Mouse (Mus musculus) left cerebral cortex, postnatal 4 days (tissue): Measurements from ENCODE around the gene Las1l. TPM values are rescaled to one million over a fixed set of nuclear protein-coding genes. Genes with fewer than 3 reads are reported as not detected.
"Not testable (repeated sequence)": the region's sequence is repeated elsewhere in the genome, so short reads cannot be mapped to it uniquely, and the experiment has no call there.

Experiments
- DNase-seq: peaks from one replicate; pipeline ENCODE4 v3.0.0-alpha.2; 2022
- intact Hi-C: fragments of 180-260 bp; cut with DNase I; formaldehyde crosslinking; loops from one replicate; pipeline ENCODE4 v1.15.1; 2025
- total RNA-seq, 2 experiments: library from RNA; stranded (reverse); gene quantifications; 2 replicates each; pipeline ENCODE4 v1.2.3; 2021

The Las1l gene
- total RNA-seq, result 10 to 100 TPM; 83.7 to 88.4 TPM

DNA sequence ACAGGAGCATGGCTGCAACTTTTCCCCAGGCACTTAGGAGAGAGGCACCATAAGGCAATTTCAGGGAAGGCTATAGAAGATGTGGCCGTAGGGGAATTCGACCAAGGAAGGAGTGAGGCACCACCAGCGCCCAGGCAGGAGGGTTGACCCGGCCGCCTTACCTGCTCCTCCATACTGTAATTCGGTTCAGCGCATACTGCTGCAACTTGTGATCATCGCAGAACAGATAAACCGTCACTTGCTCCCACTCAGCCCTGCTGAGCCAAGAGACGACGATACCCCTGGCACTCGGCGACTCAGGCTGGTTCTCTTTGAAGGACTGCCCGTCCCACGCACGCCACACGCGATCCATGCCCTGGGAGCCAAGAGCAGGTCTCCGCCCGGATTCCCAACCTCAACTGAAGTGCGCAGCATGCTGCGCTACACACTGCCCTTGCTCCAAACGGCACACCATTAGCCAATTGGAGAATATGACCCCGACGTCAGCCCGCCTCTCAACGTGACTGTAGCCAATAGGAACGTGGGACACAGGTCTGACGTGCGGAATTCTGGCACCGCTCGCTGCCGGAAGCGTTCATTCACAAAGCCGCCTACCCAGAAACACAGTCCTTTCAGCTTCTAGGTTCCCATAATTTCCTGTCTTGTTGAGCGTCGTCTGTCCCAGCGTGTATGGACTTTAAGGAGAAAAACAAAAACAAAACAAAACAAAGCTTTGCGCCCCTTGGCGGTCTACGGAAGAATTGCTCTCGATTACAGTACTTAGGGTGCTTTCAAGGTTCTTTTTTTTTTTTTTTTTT is at the start of gene Las1l:
TSS of gene Las1l (minus strand) at position 466 of the 797 bp plus-strand sequence.
- intact Hi-C loops, result loop anchor here (10.0 kb wide), 1 partner anchor 242 kb away; the partner anchor contains the start of gene Zc3h12b

GRCm38 (mm10) chrX:96006395-96006794 is 49.6 kb upstream of the Las1l start:
- intact Hi-C loops, result loop anchor here (5.0 kb wide), 2 partner anchors 141 to 871 kb away; no protein-coding TSS in a partner anchor
- DNase-seq, result no peak

More for the DNA sequence above, at the start of gene Las1l:
- DNase-seq, result peak; percentile 89

DNA sequence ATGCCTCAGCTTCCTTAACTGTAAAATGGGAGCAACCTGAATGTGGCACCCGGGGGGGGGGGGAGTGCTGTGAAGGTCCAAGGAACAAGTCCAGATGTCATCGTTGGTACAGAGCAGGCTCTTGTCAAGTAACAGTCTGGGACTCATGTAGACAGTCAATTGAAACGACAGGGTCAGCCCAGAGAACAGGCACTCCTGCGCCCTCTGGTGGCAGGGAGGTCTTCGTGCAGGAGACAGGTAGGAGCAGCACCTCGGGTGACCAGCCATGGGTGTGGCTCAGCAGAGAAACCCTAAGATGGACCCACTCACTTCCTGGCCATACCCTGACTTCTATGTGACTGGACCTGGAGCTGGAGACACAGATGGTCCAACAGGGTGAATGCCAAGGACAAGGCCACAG is 42.8 kb upstream of the Las1l start:
- intact Hi-C loops, result no loop called here
- no peak for DNase-seq

DNA sequence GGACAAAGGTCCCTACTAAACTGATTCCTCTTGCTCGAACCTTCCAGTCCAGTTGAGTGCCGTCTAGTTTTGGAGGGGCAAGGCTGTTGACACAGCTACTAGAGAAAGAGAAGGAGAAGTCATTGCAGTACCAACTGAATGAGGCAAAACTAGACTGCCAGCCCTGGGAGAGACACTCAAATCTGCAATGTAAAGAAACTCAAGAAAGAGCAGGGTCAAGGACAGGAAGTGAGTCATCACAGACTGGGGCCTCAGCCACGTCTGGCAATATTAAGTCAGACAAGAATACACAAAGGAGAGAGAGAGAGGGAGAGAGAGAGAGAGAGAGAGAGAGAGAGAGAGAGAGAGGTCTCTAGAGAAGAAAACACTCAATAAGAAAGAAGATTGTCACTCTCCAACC is 36.4 kb upstream of the Las1l start:
- intact Hi-C loops, result no loop called here

DNA sequence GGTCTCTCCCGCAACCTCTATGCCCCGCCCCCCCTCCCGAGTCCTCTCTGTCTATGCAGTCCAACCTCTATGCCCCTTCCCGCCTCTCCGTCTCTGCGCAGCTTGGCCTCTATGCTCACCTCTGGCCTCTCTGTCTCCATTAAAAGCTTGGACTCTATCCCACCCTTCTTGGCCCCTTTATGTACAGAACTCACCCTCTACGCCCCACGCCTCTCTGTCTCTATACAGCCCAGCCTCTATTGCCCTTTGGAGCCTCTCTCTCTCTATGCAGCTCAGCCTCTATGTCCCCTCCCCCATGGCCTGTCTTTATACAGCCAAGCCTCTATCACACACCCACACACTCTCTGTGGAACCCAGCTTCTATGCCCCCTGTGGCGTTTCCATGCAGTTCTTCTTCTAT is 13.2 kb upstream of the Las1l start:
- intact Hi-C loops, result no loop called here
- no peak for DNase-seq

More for the DNA sequence above, 36.4 kb upstream of the Las1l start:
- no peak for DNase-seq

- intact Hi-C loops, result no loop called here
- DNase-seq, result no peak
Observed at GRCm38 (mm10) chrX:95969116-95969515, 12.4 kb upstream of the Las1l start.

- intact Hi-C loops, result no loop called here
- peak; percentile 87 for DNase-seq
Observed at GRCm38 (mm10) chrX:95968594-95968965, 11.8 kb upstream of the Las1l start.

DNA sequence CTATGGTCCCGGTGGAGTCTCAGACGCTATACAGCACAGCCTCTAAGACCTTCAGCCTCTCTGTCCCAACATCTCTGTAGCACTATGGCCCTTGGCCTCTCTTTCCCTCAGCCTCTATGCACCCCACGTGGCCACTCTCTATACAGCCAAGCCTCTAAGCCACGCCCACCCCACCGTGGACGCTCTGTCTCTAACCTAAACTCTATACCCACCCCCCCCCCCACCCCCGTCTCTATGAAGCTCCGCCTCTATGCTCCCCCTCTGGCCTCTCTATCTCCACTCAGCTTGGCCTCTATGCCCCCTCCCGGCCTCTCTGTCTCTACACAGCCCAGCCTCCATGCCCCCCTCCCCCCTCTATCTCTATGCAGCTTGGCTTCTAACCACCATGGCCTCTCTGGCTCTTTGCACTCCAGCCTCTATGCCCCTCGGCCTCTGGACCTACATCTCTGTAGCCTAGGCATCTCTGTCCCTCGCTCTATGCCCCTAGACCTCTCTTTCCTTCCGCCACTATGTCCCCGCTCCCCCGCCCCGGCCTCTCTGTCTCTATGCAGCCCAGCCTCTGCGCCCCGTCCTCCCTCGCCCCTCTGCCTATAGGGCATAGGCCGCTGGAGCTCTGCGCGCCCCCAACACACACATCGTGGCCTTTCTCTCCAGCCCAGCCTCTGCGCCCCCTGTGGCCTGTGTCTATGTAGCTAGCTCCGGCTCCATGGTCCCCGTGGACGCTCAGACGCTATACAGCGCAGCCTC is 11.3 kb upstream of the Las1l start:
- peak; percentile 80 for DNase-seq
- intact Hi-C loops, result no loop called here

DNA sequence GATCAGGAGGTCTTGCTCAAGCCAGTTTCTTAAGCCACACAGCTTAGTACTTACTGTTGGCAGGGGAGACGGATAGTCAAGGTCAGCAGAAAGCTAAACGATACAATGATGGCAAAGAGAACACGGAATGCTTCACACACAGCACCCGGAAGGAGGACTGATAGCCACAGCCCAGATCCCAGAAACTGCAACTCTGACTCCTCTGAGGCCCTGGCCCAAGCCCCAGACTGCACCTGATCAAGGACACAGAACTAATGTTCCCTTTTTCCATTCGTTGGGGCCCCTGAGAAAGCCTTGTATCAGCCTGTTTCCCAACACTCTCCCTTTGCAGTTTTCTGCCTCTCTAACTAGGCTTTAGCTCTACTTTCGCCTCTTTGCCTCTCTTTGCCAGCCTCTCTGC is 8.3 kb upstream of the Las1l start:
- DNase-seq, result no peak
- intact Hi-C loops, result no loop called here

GRCm38 (mm10) chrX:95963366-95963765 is 6.6 kb upstream of the Las1l start:
- DNase-seq, result no peak
- intact Hi-C loops, result no loop called here

DNA sequence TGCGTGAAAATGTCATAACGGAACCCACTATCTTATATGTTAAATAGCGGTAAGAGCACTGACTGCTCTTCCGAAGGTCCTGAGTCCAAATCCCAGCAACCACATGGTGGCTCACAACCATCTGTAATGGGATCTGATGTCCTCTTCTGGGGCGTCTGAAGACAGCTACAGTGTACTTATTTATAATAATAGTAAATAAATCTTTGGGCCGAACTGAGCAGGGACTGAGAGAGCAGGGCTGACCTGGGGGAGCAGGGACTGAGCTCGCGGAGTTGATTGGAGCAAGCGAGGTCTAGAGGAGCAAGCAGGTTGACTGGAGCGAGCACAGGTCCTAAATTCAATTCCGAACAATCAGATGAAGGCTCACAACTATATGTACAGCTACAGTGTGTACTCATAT is 699 bp upstream of the Las1l start:
- intact Hi-C loops, result loop anchor here (10.0 kb wide), 1 partner anchor 243 kb away; the partner anchor contains the start of gene Zc3h12b
- not testable (repeated sequence) for DNase-seq

- intact Hi-C loops, result loop anchor here (10.0 kb wide), 1 partner anchor 236 kb away; the partner anchor contains the start of gene Zc3h12b
- DNase-seq, result peak; percentile 33
Observed at GRCm38 (mm10) chrX:95950776-95951175, 6.0 kb downstream of the Las1l start.

GRCm38 (mm10) chrX:95948135-95948534 is 8.6 kb downstream of the Las1l start:
- DNase-seq, result no peak
- intact Hi-C loops, result no loop called here

DNA sequence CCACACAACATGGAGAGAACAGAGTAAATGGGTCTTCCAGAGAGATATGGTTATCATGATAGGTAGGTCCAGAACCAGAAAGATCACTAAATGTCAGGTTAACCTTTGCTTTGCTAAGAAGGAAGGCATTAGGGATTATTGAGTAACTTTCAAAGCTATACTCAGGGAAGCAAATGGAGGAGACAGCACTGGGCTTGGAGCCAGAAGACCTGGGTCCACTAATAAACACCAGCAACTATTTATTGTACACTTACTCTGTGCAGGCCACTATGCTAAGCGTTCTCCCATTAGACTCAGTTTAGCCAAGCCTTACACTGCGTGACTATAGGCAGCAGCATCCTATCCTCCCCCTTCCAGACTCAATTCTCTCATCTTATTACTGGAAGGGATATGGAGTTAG is 11.3 kb downstream of the Las1l start:
- no peak for DNase-seq
- intact Hi-C loops, result no loop called here

GRCm38 (mm10) chrX:95935481-95935880 is 21.3 kb downstream of the Las1l start:
- intact Hi-C loops, result no loop called here
- DNase-seq, result no peak

DNA sequence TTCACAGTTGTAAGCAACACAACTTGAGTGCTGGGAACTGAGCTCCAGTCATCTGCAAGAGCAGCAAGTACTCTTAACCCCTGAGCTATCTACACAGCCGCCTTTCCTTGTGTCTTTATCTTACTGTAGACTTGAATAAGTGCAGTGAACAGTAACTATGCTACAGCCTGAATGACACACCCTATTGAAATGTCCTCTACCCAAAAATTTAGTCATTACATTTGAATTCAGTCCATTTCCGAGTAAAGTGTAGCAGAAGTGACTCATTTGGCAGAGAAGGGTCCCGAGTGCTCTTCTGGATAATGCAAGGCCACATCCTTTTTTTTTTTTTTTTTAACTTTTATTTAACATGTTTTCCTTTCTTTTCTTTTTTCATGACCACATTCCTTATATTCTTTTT is 54.0 kb downstream of the Las1l start:
- intact Hi-C loops, result no loop called here
- no peak for DNase-seq

Other genes starting within 250 kb of the Las1l start
- gene Zc3h12b, start 245.3 kb downstream of the Las1l start, total RNA-seq, result 10 to 100 TPM; 19.2 to 20.9 TPM
- 10 to 100 TPM; 23.5 to 24.2 TPM for gene Msn, start 139.1 kb upstream of the Las1l start, total RNA-seq